Mouse (Mus musculus) lung, embryonic 16.5 days (tissue): ENCODE results near the gene Ankrd13d. TPM values are rescaled to one million over a fixed set of nuclear protein-coding genes. Genes with fewer than 3 reads are reported as not detected.

Experiments
- ATAC-seq: fragments of 200-750 bp; cut with Nextera tagmentation; 2 replicates; pipeline ENCODE4 v1.8.0; 2017; ENCODE audit warnings: low read depth, mild to moderate bottlenecking, moderate library complexity
- H3K27ac ChIP-seq: fragments of 300-500 bp; sonication (generic); 2 replicates; pipeline ENCODE4 v1.5.1; 2014; ENCODE audit warnings: mild to moderate bottlenecking, control low read depth, low read length
- H3K27me3 ChIP-seq: fragments of 300-500 bp; sonication (generic); 2 replicates; pipeline ENCODE4 v1.6.1; 2014; ENCODE audit warnings: low read depth, low read length, mixed read lengths; ENCODE audit not compliant: control insufficient read depth, insufficient read depth
- H3K36me3 ChIP-seq: fragments of 300-500 bp; sonication (generic); 2 replicates; pipeline ENCODE4 v1.6.1; 2014; ENCODE audit warnings: low read length; ENCODE audit not compliant: control insufficient read depth, insufficient read depth
- H3K4me1 ChIP-seq: fragments of 300-500 bp; sonication (generic); replicated peaks from 2 replicates; pipeline ENCODE4 v1.6.1; 2014; ENCODE audit warnings: low read length, mixed read lengths; ENCODE audit not compliant: control insufficient read depth, insufficient read depth
- H3K4me2 ChIP-seq: fragments of 300-500 bp; sonication (generic); 2 replicates; pipeline ENCODE4 v1.6.1; 2014; ENCODE audit warnings: low read depth, low read length, control low read depth
- H3K4me3 ChIP-seq: fragments of 300-500 bp; sonication (generic); 2 replicates; pipeline ENCODE4 v1.5.1; 2014; ENCODE audit warnings: mild to moderate bottlenecking, low read length, control low read depth
- H3K9ac ChIP-seq: fragments of 300-500 bp; sonication (generic); 2 replicates; pipeline ENCODE4 v1.6.1; 2014; ENCODE audit warnings: low read length, control low read depth
- H3K9me3 ChIP-seq: fragments of 300-500 bp; sonication (generic); 2 replicates; pipeline ENCODE4 v1.6.1; 2016; ENCODE audit warnings: low read length; ENCODE audit not compliant: control insufficient read depth
- WGBS: fragments of 180-500 bp; shearing (Covaris S2); extraction: QIAGEN DNeasy Blood & Tissue Kit; methylation state at CpG from one replicate; pipeline ENCODE4 v1.1.7; 2014; 5-methylcytosine and 5-hydroxymethylcytosine counted together
- polyA plus RNA-seq: library from polyadenylated mRNA; unstranded; fragments of >200 nt; fragmentation: Nextera tagmentation; extraction: Ambion mirVana; gene quantifications from 2 replicates; pipeline ENCODE4 v1.2.1, GENCODE M21; 2015

The Ankrd13d gene
- polyA plus RNA-seq, 1 experiment from 2014 or later, result 3.5 TPM

- WGBS, result 90% methylated on average over 5 of the region's 5 CpGs
- no peak overlapping the region for H3K4me3 ChIP-seq
Measured at GRCm38 (mm10) chr19:4303640-4303995, 20.7 kb upstream of the Ankrd13d start.

DNA sequence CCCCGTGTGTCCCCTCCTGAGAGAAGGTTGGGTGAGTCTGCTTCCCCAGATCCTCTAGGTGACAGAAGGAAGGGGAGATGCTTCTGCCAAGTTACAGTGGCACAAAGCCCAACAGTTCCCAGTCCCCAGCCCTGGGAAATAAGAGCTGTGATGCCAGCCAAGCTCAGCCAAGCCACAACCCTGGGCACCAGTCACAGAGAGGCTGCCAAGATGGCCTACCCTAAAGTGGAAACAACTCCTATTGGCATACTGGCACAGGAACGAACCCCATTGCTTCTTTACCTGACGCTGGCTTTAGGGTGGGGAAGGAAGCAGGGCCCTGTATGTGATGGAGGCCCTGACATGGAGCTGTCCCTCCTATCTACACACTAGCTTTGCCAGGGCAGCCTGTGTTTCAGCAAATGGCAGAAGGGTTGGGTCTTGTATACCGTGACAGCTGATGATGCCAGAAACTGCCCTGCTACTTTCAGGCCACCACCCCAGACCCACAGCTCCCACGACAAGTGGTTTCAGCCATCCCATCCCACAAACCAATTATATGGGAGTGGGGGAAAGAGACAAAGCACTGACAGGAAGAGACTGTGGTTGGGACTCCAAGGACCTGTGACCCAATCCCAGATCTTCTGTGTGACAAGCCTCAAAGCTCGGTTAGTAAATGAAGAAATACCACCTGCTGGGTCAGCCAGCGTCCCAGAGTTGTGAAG is 20.2 kb upstream of the Ankrd13d start:
- Histone ChIP-seq H3K4me1 (peaks cover 55% of the 10 kb centered on the region), H3K27me3 (no peaks in the 10 kb centered on the region), H3K36me3 (no peaks in the 10 kb centered on the region), H3K9me3 (no peaks in the 10 kb centered on the region), H3K4me3 (peak overlapping the region; percentile 9; the same call in 1 of the 2 replicates), H3K4me2 (peak overlapping the region; percentile 46), H3K9ac (peak overlapping the region; percentile 43), H3K27ac (peak overlapping the region; percentile 64)
- 62% methylated on average over 7 of the region's 7 CpGs for WGBS
- no peak for ATAC-seq

More at GRCm38 (mm10) chr19:4303640-4303995, 20.7 kb upstream of the Ankrd13d start:
- H3K4me1 ChIP-seq, result peaks cover 55% of the 10 kb centered on the region
- H3K27ac ChIP-seq, result no peak overlapping the region
- no peak overlapping the region for H3K9ac ChIP-seq
- H3K27me3 ChIP-seq, result no peaks in the 10 kb centered on the region
- H3K36me3 ChIP-seq, result no peaks in the 10 kb centered on the region
- no peak for ATAC-seq
- no peaks in the 10 kb centered on the region for H3K9me3 ChIP-seq
- peak overlapping the region; percentile 22; the same call in 1 of the 2 replicates for H3K4me2 ChIP-seq

DNA sequence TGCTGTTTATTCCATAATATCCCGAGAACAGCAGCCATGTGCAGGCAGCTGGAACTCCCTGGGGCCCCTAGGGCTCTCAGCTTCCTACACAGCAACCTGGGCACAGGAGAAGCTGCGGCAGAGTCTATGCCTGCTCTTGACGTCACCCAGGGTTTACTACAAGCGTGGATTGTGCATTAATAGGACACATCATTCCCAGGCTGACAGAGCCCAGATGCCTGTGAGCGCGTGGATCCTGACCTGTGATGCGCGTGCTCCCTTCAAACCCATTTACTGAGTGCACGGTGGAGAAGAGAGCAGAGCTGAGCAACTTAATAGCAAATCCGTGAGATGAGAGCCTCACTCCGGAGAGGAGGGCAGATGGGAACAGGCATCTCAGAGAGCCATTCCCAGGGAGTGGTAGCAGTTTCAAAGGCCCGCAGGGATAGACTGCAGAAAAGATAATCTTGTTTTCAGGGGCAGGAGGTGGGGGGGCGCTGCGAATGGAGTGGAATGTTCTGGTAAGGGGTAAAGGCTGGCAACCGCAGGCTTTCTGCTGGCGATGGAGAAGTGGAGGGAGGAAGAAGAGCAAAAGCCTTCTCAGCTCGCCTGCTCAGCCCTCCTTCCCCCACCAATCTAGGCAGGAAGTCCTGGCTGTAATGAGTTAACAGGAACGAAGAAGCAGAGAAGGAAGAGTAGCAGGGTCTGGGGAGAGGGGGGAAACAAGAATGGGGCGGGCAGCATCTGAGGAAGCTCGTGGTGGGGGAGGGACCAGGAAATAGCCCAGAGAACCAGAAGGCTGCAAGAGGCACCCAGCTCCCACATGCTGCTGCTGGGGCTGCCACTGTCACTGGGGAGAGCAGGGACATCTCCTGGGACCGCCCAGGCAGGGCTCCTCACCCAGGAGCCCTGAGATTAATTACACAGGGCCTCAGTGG is 19.1 kb upstream of the Ankrd13d start:
- Histone ChIP-seq H3K36me3 (no peaks in the 10 kb centered on the region), H3K9ac (peak overlapping the region; percentile 43), H3K9me3 (no peaks in the 10 kb centered on the region), H3K4me1 (peaks cover 55% of the 10 kb centered on the region), H3K4me2 (peak overlapping the region; percentile 46), H3K27ac (peak overlapping the region; percentile 78), H3K27me3 (no peaks in the 10 kb centered on the region), H3K4me3 (peak overlapping the region; percentile 14; the same call in 1 of the 2 replicates)
- 24% methylated on average over 21 of the region's 21 CpGs for WGBS
- ATAC-seq, result peak; percentile 32

- H3K4me3 ChIP-seq, result no peak overlapping the region
- H3K36me3 ChIP-seq, result no peaks in the 10 kb centered on the region
- H3K27me3 ChIP-seq, result no peaks in the 10 kb centered on the region
- H3K4me2 ChIP-seq, result no peak overlapping the region
- H3K9ac ChIP-seq, result peak overlapping the region; percentile 43; the same call in 1 of the 2 replicates
- 55% methylated on average over 11 of the region's 11 CpGs for WGBS
- peaks cover 51% of the 10 kb centered on the region for H3K4me1 ChIP-seq
- no peaks in the 10 kb centered on the region for H3K9me3 ChIP-seq
- H3K27ac ChIP-seq, result peak overlapping the region; percentile 78
- ATAC-seq, result no peak
Measured at GRCm38 (mm10) chr19:4300852-4301734, 18.2 kb upstream of the Ankrd13d start.

DNA sequence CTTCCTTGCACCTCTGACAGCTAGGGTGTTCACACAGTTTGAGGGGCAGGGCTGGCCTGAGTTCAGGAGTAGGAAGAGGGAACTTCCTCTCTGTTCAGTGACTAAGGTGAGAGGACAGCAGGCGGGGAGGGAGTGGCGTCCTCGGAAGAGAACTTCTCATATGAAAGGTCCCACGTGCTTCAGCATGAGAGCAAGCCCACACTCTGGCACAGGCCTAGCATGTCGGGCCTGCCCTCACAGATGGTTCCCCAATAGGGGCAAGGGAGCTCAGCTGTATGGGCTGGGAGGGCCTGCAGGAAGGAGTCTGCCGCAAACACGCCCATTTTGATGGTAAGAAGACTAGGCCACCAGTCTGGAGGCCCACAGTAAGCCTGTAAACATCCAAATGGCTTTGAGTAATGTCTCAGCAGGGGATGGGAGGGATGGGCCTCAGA is 17.4 kb upstream of the Ankrd13d start:
- Histone ChIP-seq H3K27me3 (no peaks in the 10 kb centered on the region), H3K9ac (no peak overlapping the region), H3K27ac (peak overlapping the region; percentile 21; the same call in 1 of the 2 replicates), H3K9me3 (no peaks in the 10 kb centered on the region), H3K4me1 (peaks cover 51% of the 10 kb centered on the region), H3K36me3 (no peaks in the 10 kb centered on the region), H3K4me3 (no peak overlapping the region), H3K4me2 (no peak overlapping the region)
- 48% methylated on average over 7 of the region's 7 CpGs for WGBS
- ATAC-seq, result peak; percentile 29

DNA sequence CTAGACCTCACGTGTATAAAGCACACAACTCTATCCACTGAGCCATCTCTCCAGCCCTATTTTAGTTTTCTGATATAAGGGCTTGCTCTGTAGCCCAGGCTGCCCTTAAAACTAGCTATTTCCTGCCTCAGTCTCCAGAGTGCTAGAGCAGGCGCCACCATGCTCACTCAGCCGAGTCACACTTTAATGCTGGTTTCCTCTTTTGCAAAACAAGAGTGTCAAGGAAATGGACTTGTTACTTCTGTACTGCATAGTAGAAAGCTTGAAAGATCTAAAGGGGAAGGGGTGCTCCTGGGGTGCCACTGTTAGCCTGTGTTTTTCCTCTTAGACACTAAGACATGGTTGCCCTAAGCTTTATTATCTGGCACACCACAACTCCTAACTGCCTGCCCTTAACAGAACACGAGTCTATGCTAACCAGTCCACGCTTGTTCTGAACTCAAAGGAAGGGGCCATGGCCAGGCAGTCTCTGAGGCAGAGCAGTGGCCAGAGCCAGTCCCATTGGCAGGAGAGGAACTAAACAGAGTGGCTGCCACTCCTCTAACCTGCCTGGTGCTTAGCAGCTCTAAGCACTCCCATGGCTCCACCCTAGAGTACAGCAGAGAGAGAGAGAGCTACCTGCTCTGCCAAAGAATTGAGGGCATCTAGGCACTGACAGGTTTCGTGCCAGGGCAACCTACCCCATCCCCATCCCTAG is 16.8 kb upstream of the Ankrd13d start:
- Histone ChIP-seq H3K9me3 (no peaks in the 10 kb centered on the region), H3K4me3 (no peak overlapping the region), H3K36me3 (no peaks in the 10 kb centered on the region), H3K27ac (peak overlapping the region; percentile 21; the same call in 1 of the 2 replicates), H3K4me1 (peaks cover 47% of the 10 kb centered on the region), H3K4me2 (no peak overlapping the region), H3K27me3 (no peaks in the 10 kb centered on the region), H3K9ac (no peak overlapping the region)
- peak; percentile 32; the same call in 1 of the 2 replicates for ATAC-seq
- WGBS, result 70% methylated on average over 6 of the region's 6 CpGs

GRCm38 (mm10) chr19:4299126-4299525 is 16.2 kb upstream of the Ankrd13d start:
- no peak overlapping the region for H3K27ac ChIP-seq
- no peaks in the 10 kb centered on the region for H3K9me3 ChIP-seq
- H3K4me3 ChIP-seq, result no peak overlapping the region
- no peak overlapping the region for H3K4me2 ChIP-seq
- no peaks in the 10 kb centered on the region for H3K36me3 ChIP-seq
- no peaks in the 10 kb centered on the region for H3K27me3 ChIP-seq
- 91% methylated on average over 7 of the region's 7 CpGs for WGBS
- peaks cover 41% of the 10 kb centered on the region for H3K4me1 ChIP-seq
- ATAC-seq, result no peak
- H3K9ac ChIP-seq, result no peak overlapping the region

DNA sequence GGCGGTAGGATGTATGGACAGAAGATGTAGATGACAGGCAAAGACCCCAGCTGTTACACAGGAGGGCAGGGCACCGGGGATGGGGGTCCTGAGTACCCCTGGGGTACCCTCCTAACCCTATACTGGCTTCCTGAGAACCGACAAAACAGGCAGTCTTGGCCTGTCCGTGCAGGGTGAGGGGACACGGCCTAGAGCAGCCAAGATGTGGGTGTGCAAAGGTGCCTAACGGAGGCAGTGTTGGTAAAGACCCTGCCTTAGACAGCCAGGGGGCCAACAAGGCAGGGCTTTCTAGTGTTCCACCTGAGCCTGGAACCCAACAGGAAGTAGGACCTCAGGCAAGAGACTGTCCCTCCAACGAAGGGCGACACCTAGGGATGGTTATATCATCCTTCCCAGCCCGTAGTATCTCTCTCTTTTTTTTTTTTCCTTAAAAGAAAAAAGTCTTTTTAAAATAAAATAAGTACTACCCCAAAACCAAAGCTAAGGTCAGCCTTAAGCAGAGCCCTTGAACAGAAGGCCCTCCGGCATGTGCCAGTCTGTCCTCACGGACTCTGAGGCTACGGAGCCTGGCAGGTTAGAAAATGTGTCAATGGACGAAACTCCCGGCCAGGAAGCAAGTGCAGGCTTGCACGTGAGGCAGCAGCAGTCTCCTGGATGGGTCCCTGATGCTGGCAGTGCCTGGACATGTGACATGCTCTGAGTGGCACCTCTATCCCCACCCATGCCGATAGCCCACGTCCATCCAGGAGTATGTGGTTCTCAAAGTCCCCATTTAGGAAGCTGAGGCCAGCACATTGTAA is 15.6 kb upstream of the Ankrd13d start:
- Histone ChIP-seq H3K4me3 (no peak overlapping the region), H3K4me2 (no peak overlapping the region), H3K9me3 (no peaks in the 10 kb centered on the region), H3K27me3 (no peaks in the 10 kb centered on the region), H3K9ac (no peak overlapping the region), H3K36me3 (no peaks in the 10 kb centered on the region), H3K4me1 (peaks cover 35% of the 10 kb centered on the region), H3K27ac (no peak overlapping the region)
- WGBS, result 86% methylated on average over 17 of the region's 17 CpGs
- ATAC-seq, result no peak
